Mouse (Mus musculus): Measurements from ENCODE around the gene Flii. TPM values are rescaled to one million over a fixed set of nuclear protein-coding genes. Genes with fewer than 3 reads are reported as not detected.
A peak's percentile ranks its signal among the peaks of the same experiment; 100 is the strongest.

Flii gene
- total RNA-seq, 2 experiments from 2014 or later, result 124 to 126 TPM

DNA sequence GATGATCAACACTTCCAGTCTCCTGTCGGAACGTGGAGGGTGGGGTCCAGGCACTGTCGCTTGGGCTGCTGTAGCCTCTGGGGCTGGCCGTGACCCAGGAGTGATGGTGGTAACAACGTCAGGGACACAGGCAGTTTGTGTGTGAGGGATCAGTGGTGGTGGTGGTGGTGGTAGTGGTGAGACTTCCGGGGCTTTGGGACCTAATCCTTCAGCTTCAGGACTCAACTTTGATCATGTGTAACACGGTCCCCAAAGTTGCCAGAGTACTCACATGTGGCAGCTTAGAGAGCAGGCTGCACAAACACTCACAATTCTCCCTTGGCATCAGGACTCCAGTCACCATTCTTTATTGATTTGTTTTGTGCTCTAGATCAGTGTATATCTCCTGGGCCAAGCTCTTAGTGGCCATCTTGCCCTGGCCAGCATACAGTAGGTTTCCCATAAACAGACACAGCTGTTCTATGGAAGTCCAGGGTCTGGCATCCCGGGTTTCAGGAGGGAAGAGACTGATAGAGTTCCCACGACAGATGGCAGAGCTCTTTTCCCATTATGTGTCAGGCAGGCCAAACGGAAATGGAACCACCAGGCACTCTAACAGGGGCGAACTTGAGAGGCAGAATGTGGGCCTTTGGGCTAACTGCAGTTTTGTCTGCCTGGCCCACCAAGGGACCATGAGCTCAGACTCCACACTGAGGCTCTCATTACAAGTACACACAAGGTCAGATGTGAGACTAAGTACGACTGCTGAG lies 503 bp upstream of the Flii start:
- intact Hi-C loops (cut with DNase I), result loop anchor here (2.0 kb wide), 2 partner anchors 19 to 49 kb away; partner anchors contain the start of genes Smcr8 and Top3a
- DNase-seq, result peak in 1 of 2 experiments; percentile 34

DNA sequence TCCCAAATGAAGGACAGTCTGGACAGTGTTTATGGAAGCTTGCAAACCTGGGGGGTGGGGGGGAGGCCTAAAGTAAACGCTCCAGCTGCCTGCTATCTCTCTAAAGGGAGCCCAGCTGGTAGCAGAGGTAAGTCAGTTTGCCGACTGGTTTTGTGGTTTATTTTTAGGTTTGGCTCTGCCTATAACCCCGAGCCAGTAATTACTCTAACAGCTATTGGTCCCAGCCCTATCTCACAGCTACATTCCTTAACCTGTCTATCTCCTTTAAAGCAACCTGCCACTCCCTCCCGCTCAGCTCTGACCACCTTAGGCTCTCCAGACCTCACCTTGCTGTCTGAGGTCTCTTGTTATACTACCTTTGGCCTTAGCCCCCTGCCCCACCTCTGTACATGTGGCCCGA lies 7.8 kb downstream of the Flii start:
- intact Hi-C loops (cut with DNase I), result no loop called here
- no peak for DNase-seq

DNA sequence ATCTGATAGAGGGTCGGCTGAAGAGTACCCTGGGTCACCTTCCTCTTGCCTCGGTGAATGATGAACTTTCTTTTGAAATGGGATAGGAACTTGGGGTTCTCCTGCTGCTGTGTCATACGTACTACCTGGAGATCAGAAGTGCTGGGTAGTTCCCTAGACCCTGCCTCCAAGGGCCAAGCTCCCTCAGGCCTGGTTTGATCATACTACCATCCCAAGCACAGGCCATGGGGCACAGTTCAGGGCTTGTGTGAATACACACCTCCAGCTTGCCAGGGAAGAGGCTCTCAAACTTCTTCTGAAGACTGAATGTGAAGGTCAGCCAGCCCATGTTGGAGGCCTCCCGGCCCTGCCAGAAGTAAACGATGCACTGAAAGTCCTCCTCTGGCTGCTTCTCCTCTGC lies 11.2 kb downstream of the Flii start:
- no peak for DNase-seq
- intact Hi-C loops (cut with DNase I), result no loop called here

DNA sequence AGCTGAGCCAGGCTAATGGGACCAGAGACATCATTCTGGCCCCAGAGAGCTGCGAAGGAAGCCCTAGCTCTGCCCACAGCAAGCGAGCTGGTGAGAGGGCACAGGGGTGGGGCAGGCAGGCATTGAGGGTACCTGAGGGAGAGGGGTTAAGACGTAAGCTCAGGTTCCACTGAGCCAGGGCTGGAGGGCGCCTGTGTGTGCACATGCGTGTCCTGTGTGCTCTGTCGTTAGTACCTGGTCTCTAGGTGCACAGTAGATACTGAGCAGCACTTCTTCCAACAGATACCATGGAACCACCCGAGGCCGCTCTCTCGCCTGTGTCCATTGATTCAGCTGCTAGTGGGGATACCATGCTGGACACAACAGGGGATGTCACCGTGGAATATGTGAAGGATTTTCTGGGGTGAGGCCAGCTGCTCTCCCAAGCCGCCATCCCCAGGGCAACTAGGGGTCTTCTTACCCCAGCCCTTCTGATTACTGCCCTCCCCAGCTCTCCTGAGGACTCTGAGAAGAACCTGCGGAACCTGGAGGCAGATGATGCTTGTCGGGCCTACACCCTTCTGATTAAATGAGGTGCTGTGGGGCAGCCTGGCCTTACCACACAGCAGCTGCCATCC lies 14.3 kb downstream of the Flii start:
- intact Hi-C loops (cut with DNase I), result no loop called here
- no peak for DNase-seq

DNA sequence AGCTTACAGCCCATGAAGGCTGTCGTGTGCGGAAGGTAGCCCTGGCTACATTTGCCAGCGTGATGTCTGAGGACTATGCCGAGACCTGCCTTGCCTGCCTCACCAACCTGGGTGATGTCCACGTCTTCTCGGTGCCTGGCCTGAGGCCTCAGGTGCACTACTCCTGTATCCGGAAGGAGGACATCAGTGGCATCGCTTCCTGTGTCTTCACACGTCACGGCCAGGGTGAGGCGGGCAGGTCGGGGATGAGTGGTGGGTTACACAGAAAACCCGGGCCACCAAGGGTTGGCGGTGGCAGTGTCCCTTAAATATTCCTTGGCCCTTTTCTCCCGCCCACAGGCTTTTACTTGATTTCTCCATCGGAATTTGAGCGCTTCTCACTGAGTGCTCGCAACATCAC lies 15.0 kb downstream of the Flii start:
- intact Hi-C loops (cut with DNase I), result no loop called here
- DNase-seq, result no peak

DNA sequence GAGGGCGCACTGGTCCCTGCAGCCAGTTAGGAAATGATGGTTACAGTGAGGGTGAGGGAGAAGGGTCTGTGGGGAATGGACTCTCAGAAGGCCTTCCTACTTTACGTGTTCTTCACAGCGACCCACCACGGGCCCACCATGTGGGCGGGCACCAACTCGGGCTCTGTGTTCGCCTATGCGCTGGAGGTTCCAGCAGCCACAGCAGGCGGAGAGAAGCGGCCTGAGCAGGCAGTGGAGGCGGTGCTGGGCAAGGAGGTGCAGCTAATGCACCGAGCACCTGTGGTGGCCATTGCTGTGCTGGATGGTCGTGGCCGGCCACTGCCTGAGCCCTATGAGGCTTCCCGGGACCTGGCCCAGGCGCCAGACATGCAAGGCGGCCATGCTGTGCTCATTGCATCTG lies 15.8 kb downstream of the Flii start:
- no peak for DNase-seq
- intact Hi-C loops (cut with DNase I), result no loop called here

DNA sequence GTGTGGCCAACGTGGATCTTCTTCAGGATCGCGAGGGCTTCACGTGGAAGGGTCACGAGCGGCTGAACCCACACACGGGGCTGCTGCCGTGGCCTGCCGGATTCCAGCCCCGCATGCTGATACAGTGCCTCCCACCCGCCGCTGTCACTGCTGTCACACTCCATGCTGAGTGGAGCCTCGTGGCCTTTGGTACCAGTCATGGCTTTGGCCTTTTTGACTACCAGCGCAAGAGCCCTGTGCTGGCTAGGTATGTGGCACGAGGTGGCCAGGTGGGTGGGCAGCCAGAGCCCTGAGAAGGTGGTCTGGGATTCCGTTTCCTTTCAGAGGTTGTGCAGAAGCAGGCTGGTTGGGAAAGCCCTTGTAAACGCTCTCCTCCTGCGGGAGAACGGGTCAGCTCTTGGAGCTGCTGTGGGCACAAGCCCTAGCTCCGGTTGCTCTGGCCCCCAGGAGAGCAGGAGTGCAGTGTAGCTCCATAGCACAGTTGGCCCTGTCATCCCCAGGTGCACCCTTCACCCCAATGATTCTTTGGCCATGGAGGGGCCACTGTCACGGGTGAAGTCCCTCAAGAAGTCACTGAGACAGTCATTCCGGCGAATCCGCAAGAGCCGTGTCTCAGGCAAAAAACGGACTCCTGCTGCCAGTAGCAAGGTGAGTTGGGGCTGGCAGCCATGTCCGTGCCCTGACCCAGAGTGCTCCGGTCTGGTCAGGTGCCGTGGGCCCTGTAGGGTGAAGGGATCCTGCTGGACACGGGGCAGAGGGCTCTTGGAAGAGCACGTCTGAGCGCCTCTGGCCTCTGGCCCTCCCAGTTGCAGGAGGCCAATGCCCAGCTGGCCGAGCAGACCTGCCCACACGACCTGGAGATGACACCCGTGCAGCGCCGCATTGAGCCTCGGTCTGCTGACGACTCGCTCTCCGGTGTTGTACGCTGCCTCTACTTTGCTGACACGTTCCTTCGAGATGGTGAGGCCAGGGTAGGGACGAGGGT lies 17.3 kb downstream of the Flii start:
- peak in 1 of 2 experiments; percentile 0 for DNase-seq
- intact Hi-C loops (cut with DNase I), result loop anchor here (2.0 kb wide), 1 partner anchor 17 kb away; the partner anchor contains the start of gene Flii

DNA sequence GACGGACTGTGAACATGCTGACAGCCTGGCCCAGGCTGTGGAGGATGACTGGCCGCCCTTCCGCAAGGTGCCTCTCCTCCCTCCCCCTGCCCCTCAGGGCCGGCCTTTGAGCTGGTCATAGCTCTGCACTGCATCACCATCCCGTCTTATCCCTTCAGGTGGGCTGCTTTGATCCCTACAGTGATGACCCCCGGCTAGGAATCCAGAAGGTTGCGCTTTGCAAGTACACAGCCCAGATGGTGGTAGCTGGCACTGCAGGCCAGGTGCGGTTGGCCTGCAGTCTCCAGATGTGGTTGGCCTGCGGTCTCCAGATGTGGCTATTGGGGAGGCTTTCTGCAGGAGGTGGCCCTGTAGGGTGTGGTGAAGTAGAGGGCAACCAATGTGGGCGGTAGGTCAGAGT lies 18.4 kb downstream of the Flii start:
- intact Hi-C loops (cut with DNase I), result loop anchor here (2.0 kb wide), 1 partner anchor 18 kb away; the partner anchor contains the start of gene Flii
- no peak for DNase-seq

DNA sequence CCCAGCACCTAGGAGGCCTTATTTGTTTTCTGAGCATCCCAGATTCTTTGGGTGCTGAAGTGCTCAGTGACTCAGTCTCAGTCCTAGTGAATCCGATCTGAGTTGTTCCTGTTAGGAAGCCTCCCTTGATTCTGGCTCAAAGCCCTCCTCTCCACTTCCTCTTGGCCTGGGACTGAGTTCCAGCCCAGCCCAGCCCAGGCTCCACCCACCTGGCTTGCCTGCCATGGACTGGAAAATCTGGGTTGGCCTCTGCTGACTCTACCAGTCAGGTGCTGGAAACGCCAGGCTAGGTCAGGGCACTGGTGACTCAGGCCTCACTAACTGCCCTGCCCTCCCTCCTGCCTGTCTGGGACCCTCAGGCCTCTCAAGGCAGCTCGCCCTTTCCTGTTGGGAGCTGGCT lies 19.4 kb downstream of the Flii start:
- intact Hi-C loops (cut with DNase I), result loop anchor here (2.0 kb wide), 1 partner anchor 19 kb away; the partner anchor contains the start of gene Flii
- DNase-seq, result peak; percentile 88

DNA sequence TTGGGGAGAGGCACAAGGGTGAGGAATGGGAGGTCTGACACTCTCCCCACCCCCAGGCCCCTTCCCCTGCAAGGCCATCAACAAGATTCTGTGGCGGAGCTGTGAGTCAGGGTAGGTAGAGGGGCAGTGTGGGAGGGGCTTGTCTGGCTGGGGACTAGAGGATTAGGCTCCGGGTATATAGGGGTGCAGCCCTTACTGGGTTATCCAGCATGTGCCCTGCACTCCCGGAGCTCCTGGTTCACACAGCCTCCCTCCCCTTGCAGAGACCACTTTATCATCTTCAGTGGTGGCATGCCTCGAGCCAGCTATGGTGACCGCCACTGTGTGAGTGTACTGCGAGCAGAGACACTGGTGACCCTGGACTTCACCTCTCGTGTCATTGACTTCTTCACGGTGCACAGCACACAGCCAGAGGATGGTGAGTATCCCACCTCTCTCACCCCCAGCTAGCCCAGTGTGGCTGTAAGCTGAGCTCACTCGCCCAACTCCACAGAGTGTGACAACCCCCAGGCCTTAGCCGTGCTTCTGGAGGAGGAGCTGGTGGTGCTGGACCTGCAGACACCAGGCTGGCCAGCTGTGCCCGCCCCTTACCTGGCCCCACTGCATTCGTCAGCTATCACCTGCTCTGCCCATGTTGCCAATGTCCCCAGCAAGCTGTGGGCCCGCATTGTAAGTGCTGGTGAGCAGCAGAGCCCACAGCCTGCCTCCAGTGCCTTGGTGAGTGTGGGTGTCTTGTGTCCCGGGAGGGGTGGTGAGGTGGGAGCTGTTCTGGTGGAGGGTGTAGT lies 20.2 kb downstream of the Flii start:
- DNase-seq, result peak in 1 of 2 experiments; percentile 3
- intact Hi-C loops (cut with DNase I), result no loop called here

DNA sequence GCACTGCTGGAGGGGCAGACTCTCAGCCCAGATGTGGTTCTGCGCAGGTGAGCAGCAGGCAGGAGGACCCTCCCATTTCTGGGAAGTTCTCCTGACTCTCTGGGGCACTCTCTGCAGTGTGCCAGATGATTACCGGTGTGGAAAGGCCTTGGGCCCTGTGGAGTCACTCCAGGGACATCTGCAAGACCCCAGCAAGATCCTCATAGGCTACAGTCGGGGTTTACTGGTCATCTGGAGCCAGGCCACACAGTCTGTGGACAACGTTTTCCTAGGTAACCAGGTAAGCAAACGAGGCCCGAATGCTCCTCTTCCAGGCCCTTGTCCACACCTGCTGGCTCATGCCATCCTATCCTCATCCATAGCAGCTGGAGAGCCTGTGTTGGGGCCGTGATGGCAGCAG lies 21.0 kb downstream of the Flii start:
- no peak for DNase-seq
- intact Hi-C loops (cut with DNase I), result no loop called here

DNA sequence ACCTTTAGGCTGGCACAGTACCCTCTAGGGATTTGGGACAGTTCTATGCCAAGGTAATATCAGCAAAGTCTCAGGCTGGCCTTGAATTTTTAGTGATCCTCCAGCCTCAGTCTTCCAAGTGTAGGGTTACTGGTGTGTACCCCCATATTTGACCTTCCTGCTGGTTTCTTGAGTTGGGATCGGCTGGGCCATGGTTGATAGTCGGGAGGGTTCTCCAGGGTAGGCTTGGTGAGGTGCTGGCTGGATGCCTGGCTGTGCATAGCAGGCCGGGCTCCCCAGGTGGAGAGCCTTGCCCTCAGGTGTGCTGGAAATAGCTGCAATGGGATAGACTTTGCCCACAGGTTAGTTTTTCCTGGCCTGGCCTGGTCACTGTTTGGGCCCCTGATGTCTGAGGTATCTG lies 21.8 kb downstream of the Flii start:
- intact Hi-C loops (cut with DNase I), result no loop called here
- DNase-seq, result no peak

DNA sequence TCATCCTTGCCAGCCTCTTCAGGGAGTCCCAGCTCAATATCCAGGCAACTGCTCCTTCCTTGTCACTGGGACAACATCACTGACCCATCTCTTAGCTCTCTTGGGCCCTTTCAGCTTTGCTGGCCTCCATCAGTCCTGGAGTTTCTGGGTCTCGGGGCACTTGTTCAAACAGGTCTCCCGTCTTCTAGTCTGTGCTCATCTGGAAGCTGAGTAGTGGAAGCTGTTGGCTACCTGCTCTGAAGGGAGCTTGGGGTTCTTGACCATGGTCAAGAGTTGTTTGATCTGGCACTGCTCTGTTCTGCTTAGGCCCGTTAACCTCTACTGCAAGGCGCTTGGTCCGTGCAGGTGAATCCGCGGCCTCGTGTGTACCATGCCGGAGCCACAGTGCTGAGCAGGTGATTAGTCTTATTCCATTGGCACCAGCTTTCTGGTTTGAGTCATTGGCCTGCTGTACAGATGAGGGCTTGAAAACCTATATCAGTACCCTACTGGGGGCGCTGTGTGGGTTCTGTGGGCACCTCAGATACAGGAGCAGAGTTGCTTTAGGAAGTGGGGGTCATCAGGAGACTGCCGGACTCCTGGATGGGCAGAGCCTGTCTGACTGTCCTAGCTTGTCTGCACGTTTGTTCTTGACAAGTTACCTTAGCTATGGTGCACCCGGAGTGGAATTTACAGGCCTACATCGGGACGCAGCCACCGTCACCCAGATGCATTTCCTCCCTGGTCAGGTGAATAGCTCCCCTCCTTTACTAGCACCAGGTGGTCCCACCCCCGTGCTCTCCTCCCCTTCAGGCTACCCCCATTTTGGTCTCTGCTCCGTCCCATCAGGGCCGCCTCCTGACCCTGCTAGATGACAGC lies 22.8 kb downstream of the Flii start:
- intact Hi-C loops (cut with DNase I), result no loop called here
- DNase-seq, result peak in 1 of 2 experiments; percentile 1

DNA sequence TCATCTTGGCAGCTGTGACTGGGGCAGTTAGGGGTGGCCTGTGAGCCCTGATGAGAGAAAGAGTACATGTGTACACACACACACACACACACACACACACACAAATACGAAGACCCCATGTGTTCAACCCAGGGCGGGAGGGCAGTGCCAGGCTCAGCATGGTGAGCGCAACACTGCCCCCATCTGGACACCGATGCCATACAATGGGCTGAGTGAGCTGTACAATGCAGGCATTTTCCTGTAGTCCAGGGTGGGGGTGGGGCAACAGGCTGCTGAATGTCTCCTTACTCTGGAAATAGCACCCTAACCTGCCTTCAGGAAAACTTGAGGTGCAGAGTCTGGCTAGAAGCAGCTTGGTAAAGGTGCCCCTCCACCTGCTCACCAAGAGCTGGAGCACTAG lies 23.9 kb downstream of the Flii start:
- DNase-seq, result peak; percentile 47 to 65
- intact Hi-C loops (cut with DNase I), result no loop called here

DNA sequence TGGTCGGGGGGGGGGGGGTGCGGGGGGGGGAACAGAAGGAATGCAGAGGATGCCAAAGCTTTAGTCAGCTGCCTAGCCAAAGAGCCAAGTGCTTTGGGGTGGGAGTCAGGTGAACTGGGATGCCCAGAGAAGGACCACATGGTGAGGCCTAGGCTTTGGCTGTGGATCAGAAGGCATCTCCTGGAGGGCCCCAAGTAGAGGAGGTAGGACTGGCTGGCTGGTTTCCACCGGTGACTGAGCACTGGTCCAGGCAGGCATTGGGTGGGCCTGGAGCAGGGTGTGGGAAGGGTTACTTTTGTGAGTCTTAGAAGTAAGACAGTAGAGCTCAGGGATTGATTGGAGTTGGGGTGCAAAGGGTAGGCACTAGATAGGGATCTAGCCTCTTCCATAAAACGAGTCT lies 25.5 kb downstream of the Flii start:
- DNase-seq, result no peak
- intact Hi-C loops (cut with DNase I), result loop anchor here (2.0 kb wide), 1 partner anchor 75 kb away; the partner anchor contains the start of genes Smcr8 and Top3a

DNA sequence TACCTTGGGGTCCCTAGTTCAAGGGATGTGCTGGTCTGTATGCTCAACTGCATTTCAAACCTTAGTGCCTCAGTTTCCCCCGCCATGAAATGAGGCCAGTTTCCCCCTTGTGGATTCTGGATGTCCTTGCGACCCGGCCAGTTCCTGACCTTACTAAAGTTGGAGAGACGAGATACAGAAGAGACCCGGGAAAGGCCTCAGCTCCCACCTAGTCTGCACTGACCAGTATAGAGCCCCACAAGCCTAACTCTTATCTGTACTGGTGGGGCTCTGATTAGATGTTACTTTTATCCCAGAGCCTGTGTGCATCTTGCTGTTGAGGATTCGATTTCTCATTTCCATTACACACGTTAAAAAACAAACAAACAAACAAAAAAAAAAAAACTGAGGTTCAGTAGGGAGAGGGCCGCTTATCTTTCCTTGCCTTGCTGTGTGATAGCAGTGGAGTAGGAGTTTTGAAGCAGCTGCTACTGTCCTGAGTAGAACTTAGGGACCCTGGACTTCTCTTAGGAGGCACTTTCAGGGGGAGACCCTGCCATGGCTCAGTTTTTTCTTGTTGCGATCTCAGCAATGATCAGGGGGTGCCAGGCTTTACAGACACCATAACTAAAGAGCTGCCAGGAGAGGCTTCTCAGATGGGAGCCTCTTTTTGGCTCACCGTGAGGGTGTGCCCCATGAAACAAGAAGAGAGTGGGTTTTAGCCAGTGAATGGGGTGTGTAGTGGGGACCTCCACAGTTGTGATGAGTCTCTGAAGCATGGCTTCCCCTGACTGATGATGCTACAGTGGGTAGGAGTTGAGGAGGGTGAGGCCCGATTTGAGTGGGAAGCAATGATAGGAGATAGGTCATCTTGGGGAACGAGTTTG lies 26.5 kb downstream of the Flii start:
- intact Hi-C loops (cut with DNase I), result loop anchor here (1.0 to 2.0 kb wide), 2 partner anchors 26 to 76 kb away; partner anchors contain the start of genes Smcr8 and Top3a
- peak in 1 of 2 experiments; percentile 3 for DNase-seq

DNA sequence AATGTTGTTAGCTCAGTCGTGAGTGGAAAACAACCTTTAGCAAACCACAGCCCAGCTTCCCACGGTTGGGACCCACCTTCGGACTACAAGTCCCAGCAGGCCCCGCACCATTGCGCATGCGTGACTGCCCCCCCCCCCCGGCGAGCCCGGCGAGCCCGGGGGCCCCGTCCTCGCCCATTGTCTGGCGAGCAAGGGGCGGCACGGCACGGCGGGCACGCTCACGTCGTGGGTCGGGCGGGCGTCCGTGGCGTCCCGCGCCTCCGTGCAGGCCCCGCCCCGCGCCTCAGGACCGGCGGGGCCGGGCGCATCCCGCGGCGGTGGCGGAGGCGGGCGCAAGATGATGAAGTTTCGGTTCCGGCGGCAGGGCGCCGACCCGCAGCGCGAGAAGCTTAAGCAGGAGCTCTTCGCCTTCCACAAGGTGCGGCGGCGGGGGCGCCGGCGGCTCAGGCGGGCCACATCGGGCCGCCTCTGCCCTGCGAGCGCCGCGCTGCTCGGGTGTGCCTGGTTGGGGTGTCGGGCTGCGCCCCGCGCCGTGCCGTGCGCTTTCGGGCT lies 27.5 kb downstream of the Flii start, which contains the start of gene Llgl1:
TSS of gene Llgl1 (plus strand) at position 200 of the 552 bp plus-strand sequence.
- peak; percentile 81 to 84 for DNase-seq
- intact Hi-C loops (cut with DNase I), result loop anchor here (1.0 to 5.0 kb wide), 5 partner anchors 27 to 393 kb away; partner anchors contain the start of genes Smcr8, Tmem11 and Top3a

Data from heart, postnatal 36 days (tissue).